Mouse (Mus musculus) E14TG2a.4 (cell line): ENCODE results near the gene Wdr93.

ENCODE experiments used
- CTCF ChIP-seq: conservative IDR thresholded peaks from 2 replicates; pipeline ENCODE4 v1.5.1; 2014; ENCODE audit warnings: low read length
- POU5F1 ChIP-seq: IDR thresholded peaks from 2 replicates; pipeline ENCODE4 v1.6.1; 2014; ENCODE audit warnings: low read length, borderline replicate concordance

DNA sequence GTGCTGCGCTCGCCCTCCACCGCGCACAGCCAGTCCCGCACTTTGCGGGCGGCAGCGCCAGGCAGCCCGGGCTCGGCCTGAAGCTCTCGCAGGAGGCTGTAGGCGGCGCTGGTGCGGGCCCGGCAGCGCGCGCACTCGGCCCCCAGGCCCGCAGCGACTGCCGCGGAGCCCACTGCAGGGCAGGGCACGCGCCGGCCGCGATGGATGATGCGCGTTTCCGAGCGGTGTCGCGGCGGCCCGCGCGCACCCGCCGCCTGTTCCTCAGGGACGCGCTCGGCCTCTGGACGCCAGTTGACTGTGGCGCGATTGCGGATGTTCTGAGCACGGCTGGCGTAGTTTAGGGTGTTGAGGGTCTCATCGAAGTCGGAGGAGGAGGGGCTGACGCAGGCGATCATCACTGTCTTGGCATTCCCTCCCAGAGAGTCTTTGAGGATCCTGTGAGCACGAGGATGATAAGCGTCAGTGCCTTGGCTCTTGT lies 32.8 kb upstream of the Wdr93 start:
- TF ChIP-seq CTCF (no peak), POU5F1 (no peak)
